Mouse (Mus musculus) right cerebral cortex, adult 2 months (tissue): ENCODE results near the gene Cdc20.

ENCODE experiments used
- DNase-seq, 2 experiments: peaks; one replicate each; pipeline ENCODE4 v3.0.0; 2021 to 2022; ENCODE audit warnings: low spot score in 2 of 2

The Cdc20 gene

DNA sequence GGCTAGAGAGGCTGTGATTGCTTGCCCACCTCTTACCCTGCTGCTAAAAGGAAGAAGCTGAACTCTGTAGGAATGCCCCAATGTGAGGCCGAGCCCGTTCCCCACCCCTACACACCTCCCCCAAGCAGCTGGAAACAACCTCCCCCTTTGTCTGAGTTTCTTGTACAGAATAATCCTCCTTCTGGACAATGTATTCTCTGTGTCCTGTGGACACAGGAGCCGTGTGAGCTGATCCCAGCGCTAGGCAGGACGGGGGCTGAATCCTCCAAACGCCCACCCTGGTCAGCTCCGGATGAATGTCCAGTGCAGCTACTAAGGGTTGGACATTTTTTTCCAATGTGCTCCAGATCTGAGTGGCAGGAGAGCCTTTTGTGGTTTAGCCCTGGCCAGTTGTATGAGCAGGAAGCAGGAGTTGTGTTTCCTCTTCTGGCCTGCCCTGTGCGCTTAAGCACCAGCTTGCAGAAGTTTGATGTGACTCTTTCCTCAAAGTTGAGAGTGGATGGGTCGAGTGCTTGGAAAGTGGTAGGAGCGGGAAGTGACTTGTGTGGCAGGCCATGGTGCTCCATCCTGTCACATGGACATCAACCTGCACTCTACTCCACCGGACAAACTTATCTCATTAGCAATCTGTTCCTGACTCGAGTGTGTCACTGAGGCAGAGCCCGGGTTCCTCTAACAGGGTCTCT, 19.9 kb downstream of the Cdc20 start:
- no peak for DNase-seq

DNA sequence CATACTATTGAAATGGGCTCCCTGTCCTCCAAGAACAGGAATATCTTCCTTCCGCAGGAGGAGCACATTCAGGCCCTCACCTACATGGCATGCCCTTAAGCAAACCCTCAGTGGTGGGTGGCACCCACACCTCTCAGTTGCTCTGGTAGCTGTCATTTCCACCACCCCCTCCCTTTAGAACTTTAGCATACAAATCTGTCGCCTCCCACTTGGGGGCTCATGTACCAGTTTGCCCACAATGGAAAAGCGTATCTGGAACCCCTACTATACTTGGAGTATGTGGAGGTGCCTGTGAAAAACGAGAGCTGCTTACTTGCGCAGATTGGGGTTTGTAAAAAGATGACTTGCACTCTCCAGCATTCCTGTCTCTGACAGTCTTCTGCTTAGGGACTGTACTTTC, 20.8 kb downstream of the Cdc20 start:
- DNase-seq, result no peak

GRCm38 (mm10) chr4:118415779-118416178, 21.4 kb downstream of the Cdc20 start:
- no peak for DNase-seq

DNA sequence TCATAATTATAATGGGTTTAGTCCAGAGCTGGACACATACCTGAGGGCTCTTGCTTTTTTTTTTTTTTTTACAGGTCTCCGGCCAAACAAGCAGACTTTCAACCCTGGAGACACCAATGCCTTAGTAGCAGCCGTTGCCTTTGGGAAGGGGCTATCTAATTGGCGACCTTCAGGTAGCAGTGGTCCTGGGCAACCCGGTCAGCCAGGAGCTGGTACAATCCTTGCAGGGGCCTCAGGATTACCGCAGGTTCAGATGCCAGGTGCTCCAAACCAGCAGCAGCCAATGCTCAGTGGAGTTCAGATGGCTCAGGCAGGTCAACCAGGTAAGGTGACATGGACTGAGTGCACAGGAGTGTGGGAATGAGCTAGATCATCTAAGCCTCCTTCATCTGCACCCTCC, 23.6 kb downstream of the Cdc20 start:
- DNase-seq, result no peak

GRCm38 (mm10) chr4:118410871-118411270, 26.3 kb downstream of the Cdc20 start:
- DNase-seq, result no peak

GRCm38 (mm10) chr4:118409142-118409900, 27.8 kb downstream of the Cdc20 start, which contains the start of the genes Szt2 and Med8:
Gene Szt2 (minus strand): TSS chr4:118409273.
Gene Med8 (plus strand): TSS chr4:118409337.
- DNase-seq, result peak; percentile 91 to 92

- no peak for DNase-seq
Observed at GRCm38 (mm10) chr4:118402701-118403100, 34.5 kb downstream of the Cdc20 start.

- DNase-seq, result no peak
Observed at GRCm38 (mm10) chr4:118401918-118402317, 35.2 kb downstream of the Cdc20 start.

DNA sequence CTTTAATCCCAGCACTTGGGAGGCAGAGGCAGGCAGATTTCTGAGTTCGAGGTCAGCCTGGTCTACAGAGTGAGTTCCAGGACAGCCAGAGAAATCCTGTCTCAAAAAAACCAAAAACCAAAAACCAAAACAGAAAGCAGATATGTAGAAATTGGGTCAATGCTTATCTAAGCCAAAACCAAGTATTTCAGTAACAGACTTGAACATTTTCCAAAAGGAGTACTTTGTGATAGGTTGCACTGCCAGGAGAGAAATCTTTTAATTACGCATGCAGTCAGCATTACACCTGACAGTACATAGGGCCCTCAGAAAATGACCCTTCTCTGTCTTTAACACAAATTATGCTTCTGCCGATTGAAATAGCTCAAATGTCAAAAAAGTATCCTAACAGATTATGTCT, 35.7 kb downstream of the Cdc20 start:
- no peak for DNase-seq

GRCm38 (mm10) chr4:118398400-118398799, 38.8 kb downstream of the Cdc20 start:
- no peak for DNase-seq

GRCm38 (mm10) chr4:118396433-118396832, 40.7 kb downstream of the Cdc20 start:
- DNase-seq, result no peak

GRCm38 (mm10) chr4:118395289-118395688, 41.9 kb downstream of the Cdc20 start:
- DNase-seq, result no peak

DNA sequence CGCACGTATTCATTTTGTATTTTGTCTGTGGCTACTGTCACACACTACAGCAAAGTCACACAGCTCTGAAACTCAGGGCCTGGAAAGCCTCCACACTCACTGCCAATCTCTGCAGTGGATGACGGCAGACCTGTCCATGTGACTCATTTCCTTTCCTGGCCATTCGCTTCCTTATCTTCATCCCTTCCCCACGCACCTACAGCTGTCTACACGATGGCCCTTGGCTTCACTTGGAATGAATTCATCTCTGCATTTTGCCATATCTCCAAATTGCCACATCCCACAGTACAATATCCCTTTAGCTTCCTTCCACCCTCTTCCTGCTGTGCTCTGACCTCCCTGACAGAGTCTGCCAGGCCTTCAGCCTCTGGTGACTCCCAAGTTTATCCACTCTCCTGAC, 42.6 kb downstream of the Cdc20 start:
- DNase-seq, result no peak

- DNase-seq, result no peak
Observed at GRCm38 (mm10) chr4:118390146-118390545, 47.0 kb downstream of the Cdc20 start.

GRCm38 (mm10) chr4:118387316-118387715, 49.8 kb downstream of the Cdc20 start:
- no peak for DNase-seq

DNA sequence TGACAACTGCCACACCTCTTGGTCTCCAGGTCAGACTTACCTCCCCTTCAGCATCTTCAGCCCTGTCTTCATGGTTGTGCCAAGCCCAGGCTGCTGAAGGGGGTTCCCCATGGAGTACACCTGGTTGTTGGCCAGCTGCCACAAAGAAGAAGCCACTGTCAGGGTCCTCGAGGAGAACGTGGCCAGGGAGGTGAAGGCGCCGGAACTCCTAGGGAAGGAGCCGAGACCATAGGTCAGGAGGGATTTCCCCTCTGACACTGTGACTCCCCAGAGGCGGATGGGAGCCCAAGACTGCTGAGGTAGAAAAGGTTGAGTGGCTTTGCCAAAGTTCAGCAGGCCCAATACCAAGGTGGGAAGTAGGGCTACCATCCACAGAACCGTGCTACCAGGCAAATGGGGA, 53.9 kb downstream of the Cdc20 start:
- DNase-seq, result no peak
